ENCODE assay signal across 10 mouse cellular contexts in genomic region chr9:13613325-13614268, GRCm38 (mm10).
DNase-seq lines count a peak whose midpoint lies in the region; ATAC-seq and TF ChIP-seq lines count a peak whose summit lies in the region.
"Had no signal": no experiment of that assay in that cellular context is flagged by ENCODE, and none has a peak within 500 bp of the region (broad histone marks: within the 10 kb centered on the region; RNA-seq: fewer than 3 reads in every experiment).

No protein-coding gene starts in this region.

- H3K4me2 ChIP-seq in kidney, embryonic 15.5 days = peak overlapping the region; percentile 14; the same call in 1 of the 2 replicates
- no peak overlapping the region for H3K4me2 ChIP-seq in forebrain, embryonic 15.5 days (replicated peaks)
- H3K4me2 ChIP-seq in limb, embryonic 13.5 days (replicated peaks) = peak overlapping the region; percentile 42
- peak overlapping the region; percentile 20; the same call in 1 of the 2 replicates for H3K4me2 ChIP-seq in stomach, embryonic 14.5 days (replicated peaks; ENCODE audit: low read depth, low read length)

- no peaks in the 10 kb centered on the region for H3K36me3 ChIP-seq in kidney, embryonic 15.5 days
- no peaks in the 10 kb centered on the region for H3K36me3 ChIP-seq in forebrain, embryonic 15.5 days
- no peaks in the 10 kb centered on the region for H3K36me3 ChIP-seq in limb, embryonic 13.5 days
- H3K36me3 ChIP-seq in stomach, embryonic 14.5 days (ENCODE audit: control insufficient read depth, insufficient read depth, low read length) = no peaks in the 10 kb centered on the region

- TF ChIP-seq CTCF in cerebellum, adult 2 months (IDR thresholded peaks at IDR 0.05; ENCODE audit: borderline replicate concordance, insufficient read depth, low read depth, low read length) = no peak

- H3K4me1 ChIP-seq in kidney, embryonic 15.5 days = peaks cover 40% of the 10 kb centered on the region
- H3K4me1 ChIP-seq in forebrain, embryonic 15.5 days = peaks cover 15% of the 10 kb centered on the region
- peaks cover 42% of the 10 kb centered on the region for H3K4me1 ChIP-seq in limb, embryonic 13.5 days
- H3K4me1 ChIP-seq in stomach, embryonic 14.5 days (ENCODE audit: control insufficient read depth, insufficient read depth, low read length) = peaks cover 23% of the 10 kb centered on the region; the same call in 1 of the 2 replicates
- peaks cover 6% of the 10 kb centered on the region; the same call in 1 of the 2 replicates for H3K4me1 ChIP-seq in cerebellum, adult 2 months (ENCODE audit: control insufficient read depth, insufficient read depth, low read length)

- no peaks in the 10 kb centered on the region for H3K9me3 ChIP-seq in kidney, embryonic 15.5 days (replicated peaks)
- no peaks in the 10 kb centered on the region for H3K9me3 ChIP-seq in forebrain, embryonic 15.5 days
- H3K9me3 ChIP-seq in limb, embryonic 13.5 days = 0 out of 2 replicates have a peak, but pooled peaks cover under 1% of the 10 kb centered on the region
- H3K9me3 ChIP-seq in stomach, embryonic 14.5 days (ENCODE audit: control insufficient read depth, low read depth, low read length) = no peaks in the 10 kb centered on the region

- no peak overlapping the region for H3K4me3 ChIP-seq in kidney, embryonic 15.5 days (replicated peaks)
- no peak overlapping the region for H3K4me3 ChIP-seq in forebrain, embryonic 15.5 days
- H3K4me3 ChIP-seq in limb, embryonic 13.5 days = no peak overlapping the region
- no peak overlapping the region for H3K4me3 ChIP-seq in stomach, embryonic 14.5 days (ENCODE audit: low read depth, low read length)
- no peak overlapping the region for H3K4me3 ChIP-seq in cerebellum, adult 2 months (replicated peaks; ENCODE audit: insufficient read depth, low read depth, low read length)

- DNase-seq in kidney, adult 11 months = no peak
- no peak for DNase-seq in cerebellum, adult 2 months
- no peak for DNase-seq in urinary bladder, postnatal 36 days (ENCODE audit: low spot score in 2 of 2)
- no peak for DNase-seq in frontal cortex, postnatal 25 days (ENCODE audit: low spot score in 2 of 2)
- DNase-seq: B cell, adult 2 months; left cerebral cortex, postnatal 4 days had no signal

- ATAC-seq in kidney, embryonic 15.5 days (replicated peaks; ENCODE audit: low FRiP score) = no peak
- peak; percentile 44 for ATAC-seq in forebrain, embryonic 15.5 days (replicated peaks)
- ATAC-seq in limb, embryonic 13.5 days (ENCODE audit: low FRiP score, low read depth) = peak; percentile 58
- peak; percentile 51; the same call in 1 of the 2 replicates for ATAC-seq in stomach, embryonic 14.5 days (ENCODE audit: insufficient number of reproducible peaks, insufficient read depth, low FRiP score, low read depth)

- no peak for TF ChIP-seq POLR2A in cerebellum, adult 2 months (IDR thresholded peaks at IDR 0.05; ENCODE audit: borderline replicate concordance, insufficient read depth, low read length)

- no peaks in the 10 kb centered on the region for H3K27me3 ChIP-seq in kidney, embryonic 15.5 days
- no peaks in the 10 kb centered on the region for H3K27me3 ChIP-seq in forebrain, embryonic 15.5 days
- H3K27me3 ChIP-seq in limb, embryonic 13.5 days = no peaks in the 10 kb centered on the region
- no peaks in the 10 kb centered on the region for H3K27me3 ChIP-seq in stomach, embryonic 14.5 days (ENCODE audit: control insufficient read depth, insufficient read depth, low read length)
- no peaks in the 10 kb centered on the region for H3K27me3 ChIP-seq in cerebellum, adult 2 months (ENCODE audit: control insufficient read depth, insufficient read depth, low read length)

- H3K27ac ChIP-seq in kidney, embryonic 15.5 days = peak overlapping the region; percentile 56; the same call in 1 of the 2 replicates
- no peak overlapping the region for H3K27ac ChIP-seq in forebrain, embryonic 15.5 days (replicated peaks)
- peak overlapping the region; percentile 82 for H3K27ac ChIP-seq in limb, embryonic 13.5 days
- peak overlapping the region; percentile 53 for H3K27ac ChIP-seq in stomach, embryonic 14.5 days (ENCODE audit: low read length)
- H3K27ac ChIP-seq in cerebellum, adult 2 months (ENCODE audit: insufficient read depth, low read length) = no peak overlapping the region

- no peak overlapping the region for H3K9ac ChIP-seq in kidney, embryonic 15.5 days
- H3K9ac ChIP-seq in forebrain, embryonic 15.5 days (replicated peaks) = 0 out of 2 replicates have a peak overlapping the region, but pooled peaks have one; percentile 10
- H3K9ac ChIP-seq in limb, embryonic 13.5 days = no peak overlapping the region; the same call in 1 of the 2 replicates
- no peak overlapping the region for H3K9ac ChIP-seq in stomach, embryonic 14.5 days (replicated peaks; ENCODE audit: low read depth, low read length)

- 44% methylated on average over 8 of the region's 8 CpGs for WGBS in kidney, embryonic 15.5 days
- 29% methylated on average over 8 of the region's 8 CpGs for WGBS in forebrain, embryonic 15.5 days
- WGBS in limb, embryonic 13.5 days = 34% methylated on average over 8 of the region's 8 CpGs
- WGBS in stomach, embryonic 14.5 days = 28% methylated on average over 8 of the region's 8 CpGs
- 81% methylated on average over 8 of the region's 8 CpGs for WGBS in cerebellum, adult 2 months

Comparison
In these comparisons a context has a peak if more than half of its experiments do, and no peak if none do; other contexts are left out.
1. H3K27ac ChIP-seq: peak in kidney, embryonic 15.5 days (single experiment), limb, embryonic 13.5 days (single experiment) and stomach, embryonic 14.5 days (single experiment); none in forebrain, embryonic 15.5 days (single experiment) and cerebellum, adult 2 months (single experiment).